Mouse (Mus musculus): ENCODE measurements at regions not wholly inside any gene's neighbourhood (a gene's known extent, or its start where the extent isn't known, plus 50 kb on each side); places are given as distances from the start of the nearest gene placed in this dataset.

- WGBS: 86% methylated on average over 3 of the region's 3 CpGs
- no peak for ATAC-seq (ENCODE audit: low FRiP score)
- DNase-seq (ENCODE audit: low spot score): no peak
Measured at GRCm38 (mm10) chr1:124517543-124518171, 472.3 kb upstream of the Dpp10 start.

GRCm38 (mm10) chr1:124510492-124510891 is 465.1 kb upstream of the Dpp10 start:
- DNase-seq (ENCODE audit: low spot score) (no peak), ATAC-seq (ENCODE audit: low FRiP score) (no peak)
- no peaks in the 10 kb centered on the region for H3K36me3 ChIP-seq (ENCODE audit: control insufficient read depth, insufficient read depth, low read length)
- WGBS: 92% methylated on average over 7 of the region's 7 CpGs
- H3K4me1 ChIP-seq (replicated peaks; ENCODE audit: control insufficient read depth, insufficient read depth, low read length): no peaks in the 10 kb centered on the region
- no peaks in the 10 kb centered on the region for H3K27me3 ChIP-seq (ENCODE audit: control insufficient read depth, insufficient read depth, low read length)
- no peak overlapping the region for H3K9ac ChIP-seq (ENCODE audit: low read depth, low read length)
- H3K9me3 ChIP-seq (ENCODE audit: control insufficient read depth, low read length): no peaks in the 10 kb centered on the region
- H3K4me2 ChIP-seq (replicated peaks; ENCODE audit: low read depth, low read length): no peak overlapping the region
- no peak overlapping the region for H3K4me3 ChIP-seq (ENCODE audit: low read depth, low read length)
- H3K27ac ChIP-seq (ENCODE audit: low read depth, low read length): no peak overlapping the region

More at GRCm38 (mm10) chr1:124517543-124518171, 472.3 kb upstream of the Dpp10 start:
- no peak overlapping the region for H3K4me2 ChIP-seq (replicated peaks; ENCODE audit: low read depth, low read length)
- H3K9me3 ChIP-seq (ENCODE audit: control insufficient read depth, low read length): no peaks in the 10 kb centered on the region
- no peaks in the 10 kb centered on the region for H3K4me1 ChIP-seq (replicated peaks; ENCODE audit: control insufficient read depth, insufficient read depth, low read length)
- no peak overlapping the region for H3K9ac ChIP-seq (ENCODE audit: low read depth, low read length)
- H3K36me3 ChIP-seq (ENCODE audit: control insufficient read depth, insufficient read depth, low read length): no peaks in the 10 kb centered on the region
- H3K27me3 ChIP-seq (ENCODE audit: control insufficient read depth, insufficient read depth, low read length): no peaks in the 10 kb centered on the region
- no peak overlapping the region for H3K27ac ChIP-seq (ENCODE audit: low read depth, low read length)
- H3K4me3 ChIP-seq (ENCODE audit: low read depth, low read length): no peak overlapping the region

- H3K9me3 ChIP-seq (ENCODE audit: control insufficient read depth, low read length): no peaks in the 10 kb centered on the region
- H3K27ac ChIP-seq (ENCODE audit: low read depth, low read length): no peak overlapping the region
- DNase-seq (ENCODE audit: low spot score) (no peak), ATAC-seq (ENCODE audit: low FRiP score) (no peak)
- no peaks in the 10 kb centered on the region for H3K4me1 ChIP-seq (replicated peaks; ENCODE audit: control insufficient read depth, insufficient read depth, low read length)
- H3K9ac ChIP-seq (ENCODE audit: low read depth, low read length): no peak overlapping the region
- no peaks in the 10 kb centered on the region for H3K27me3 ChIP-seq (ENCODE audit: control insufficient read depth, insufficient read depth, low read length)
- no peaks in the 10 kb centered on the region for H3K36me3 ChIP-seq (ENCODE audit: control insufficient read depth, insufficient read depth, low read length)
- no peak overlapping the region for H3K4me3 ChIP-seq (ENCODE audit: low read depth, low read length)
- no peak overlapping the region for H3K4me2 ChIP-seq (replicated peaks; ENCODE audit: low read depth, low read length)
Measured at GRCm38 (mm10) chr1:124488456-124488855, 443.1 kb upstream of the Dpp10 start.

GRCm38 (mm10) chr1:124487965-124488364 is 442.6 kb upstream of the Dpp10 start:
- DNase-seq (ENCODE audit: low spot score) (no peak), ATAC-seq (ENCODE audit: low FRiP score) (no peak)
- no peaks in the 10 kb centered on the region for H3K36me3 ChIP-seq (ENCODE audit: control insufficient read depth, insufficient read depth, low read length)
- no peak overlapping the region for H3K4me2 ChIP-seq (replicated peaks; ENCODE audit: low read depth, low read length)
- H3K27ac ChIP-seq (ENCODE audit: low read depth, low read length): no peak overlapping the region
- H3K9me3 ChIP-seq (ENCODE audit: control insufficient read depth, low read length): no peaks in the 10 kb centered on the region
- H3K4me3 ChIP-seq (ENCODE audit: low read depth, low read length): no peak overlapping the region
- H3K27me3 ChIP-seq (ENCODE audit: control insufficient read depth, insufficient read depth, low read length): no peaks in the 10 kb centered on the region
- no peaks in the 10 kb centered on the region for H3K4me1 ChIP-seq (replicated peaks; ENCODE audit: control insufficient read depth, insufficient read depth, low read length)
- H3K9ac ChIP-seq (ENCODE audit: low read depth, low read length): no peak overlapping the region

GRCm38 (mm10) chr1:124450128-124450527 is 404.8 kb upstream of the Dpp10 start:
- H3K9me3 ChIP-seq (ENCODE audit: control insufficient read depth, low read length): no peaks in the 10 kb centered on the region
- no peaks in the 10 kb centered on the region for H3K36me3 ChIP-seq (ENCODE audit: control insufficient read depth, insufficient read depth, low read length)
- no peak overlapping the region for H3K4me2 ChIP-seq (replicated peaks; ENCODE audit: low read depth, low read length)
- H3K4me1 ChIP-seq (replicated peaks; ENCODE audit: control insufficient read depth, insufficient read depth, low read length): no peaks in the 10 kb centered on the region
- ATAC-seq (ENCODE audit: low FRiP score) (no peak), DNase-seq (ENCODE audit: low spot score) (peak; percentile 34)
- no peak overlapping the region for H3K27ac ChIP-seq (ENCODE audit: low read depth, low read length)
- no peaks in the 10 kb centered on the region for H3K27me3 ChIP-seq (ENCODE audit: control insufficient read depth, insufficient read depth, low read length)
- no peak overlapping the region for H3K9ac ChIP-seq (ENCODE audit: low read depth, low read length)
- no peak overlapping the region for H3K4me3 ChIP-seq (ENCODE audit: low read depth, low read length)
- 29% methylated on average over 1 of the region's 1 CpGs for WGBS

GRCm38 (mm10) chr1:124439526-124439925 is 394.2 kb upstream of the Dpp10 start:
- Histone ChIP-seq H3K27me3 (ENCODE audit: control insufficient read depth, insufficient read depth, low read length) (no peaks in the 10 kb centered on the region), H3K4me3 (ENCODE audit: low read depth, low read length) (no peak overlapping the region), H3K36me3 (ENCODE audit: control insufficient read depth, insufficient read depth, low read length) (no peaks in the 10 kb centered on the region), H3K27ac (ENCODE audit: low read depth, low read length) (no peak overlapping the region), H3K4me1 (replicated peaks; ENCODE audit: control insufficient read depth, insufficient read depth, low read length) (no peaks in the 10 kb centered on the region), H3K9me3 (ENCODE audit: control insufficient read depth, low read length) (no peaks in the 10 kb centered on the region), H3K4me2 (replicated peaks; ENCODE audit: low read depth, low read length) (no peak overlapping the region), H3K9ac (ENCODE audit: low read depth, low read length) (no peak overlapping the region)
- DNase-seq (ENCODE audit: low spot score) (no peak), ATAC-seq (ENCODE audit: low FRiP score) (no peak)
- WGBS: 92% methylated on average over 1 of the region's 1 CpGs

- ATAC-seq (ENCODE audit: low FRiP score) (no peak), DNase-seq (ENCODE audit: low spot score) (no peak)
- H3K27me3 ChIP-seq (ENCODE audit: control insufficient read depth, insufficient read depth, low read length): no peaks in the 10 kb centered on the region
- no peak overlapping the region for H3K9ac ChIP-seq (ENCODE audit: low read depth, low read length)
- H3K4me1 ChIP-seq (replicated peaks; ENCODE audit: control insufficient read depth, insufficient read depth, low read length): no peaks in the 10 kb centered on the region
- no peak overlapping the region for H3K27ac ChIP-seq (ENCODE audit: low read depth, low read length)
- no peak overlapping the region for H3K4me3 ChIP-seq (ENCODE audit: low read depth, low read length)
- no peaks in the 10 kb centered on the region for H3K9me3 ChIP-seq (ENCODE audit: control insufficient read depth, low read length)
- H3K36me3 ChIP-seq (ENCODE audit: control insufficient read depth, insufficient read depth, low read length): no peaks in the 10 kb centered on the region
- no peak overlapping the region for H3K4me2 ChIP-seq (replicated peaks; ENCODE audit: low read depth, low read length)
Measured at GRCm38 (mm10) chr1:124435850-124436249, 390.5 kb upstream of the Dpp10 start.

- Histone ChIP-seq H3K4me2 (replicated peaks; ENCODE audit: low read depth, low read length) (no peak overlapping the region), H3K4me1 (replicated peaks; ENCODE audit: control insufficient read depth, insufficient read depth, low read length) (no peaks in the 10 kb centered on the region), H3K4me3 (ENCODE audit: low read depth, low read length) (no peak overlapping the region), H3K9me3 (ENCODE audit: control insufficient read depth, low read length) (no peaks in the 10 kb centered on the region), H3K36me3 (ENCODE audit: control insufficient read depth, insufficient read depth, low read length) (no peaks in the 10 kb centered on the region), H3K27me3 (ENCODE audit: control insufficient read depth, insufficient read depth, low read length) (no peaks in the 10 kb centered on the region), H3K27ac (ENCODE audit: low read depth, low read length) (no peak overlapping the region), H3K9ac (ENCODE audit: low read depth, low read length) (no peak overlapping the region)
- ATAC-seq (ENCODE audit: low FRiP score): no peak
- WGBS: 86% methylated on average over 4 of the region's 4 CpGs
- no peak for DNase-seq (ENCODE audit: low spot score)
Measured at GRCm38 (mm10) chr1:124429583-124429982, 384.2 kb upstream of the Dpp10 start.

GRCm38 (mm10) chr1:124416762-124417161 is 371.4 kb upstream of the Dpp10 start:
- Histone ChIP-seq H3K4me1 (replicated peaks; ENCODE audit: control insufficient read depth, insufficient read depth, low read length) (no peaks in the 10 kb centered on the region), H3K9ac (ENCODE audit: low read depth, low read length) (no peak overlapping the region), H3K27ac (ENCODE audit: low read depth, low read length) (no peak overlapping the region), H3K27me3 (ENCODE audit: control insufficient read depth, insufficient read depth, low read length) (no peaks in the 10 kb centered on the region), H3K4me2 (replicated peaks; ENCODE audit: low read depth, low read length) (no peak overlapping the region), H3K9me3 (ENCODE audit: control insufficient read depth, low read length) (no peaks in the 10 kb centered on the region), H3K4me3 (ENCODE audit: low read depth, low read length) (no peak overlapping the region), H3K36me3 (ENCODE audit: control insufficient read depth, insufficient read depth, low read length) (no peaks in the 10 kb centered on the region)
- DNase-seq (ENCODE audit: low spot score): no peak
- no peak for ATAC-seq (ENCODE audit: low FRiP score)
- 80% methylated on average over 4 of the region's 4 CpGs for WGBS

Data from hindbrain, embryonic 11.5 days (tissue).